Mouse (Mus musculus) embryonic facial prominence, embryonic 12.5 days (tissue): ENCODE data around the gene Tmsb4x. TPM values are rescaled to one million over a fixed set of nuclear protein-coding genes. Genes with fewer than 3 reads are reported as not detected.
A peak's percentile ranks its signal among the peaks of the same experiment; 100 is the strongest.

Experiments
- ATAC-seq: fragments of 200-750 bp; cut with Nextera tagmentation; 2 replicates; pipeline ENCODE4 v1.8.0; 2017; ENCODE audit not compliant: insufficient number of reproducible peaks, insufficient read depth, low FRiP score, low TSS enrichment
- H3K27ac ChIP-seq: fragments of 300-500 bp; sonication (generic); 2 replicates; pipeline ENCODE4 v1.5.1; 2016; ENCODE audit warnings: mild to moderate bottlenecking
- H3K27me3 ChIP-seq: fragments of 300-500 bp; sonication (generic); 2 replicates; pipeline ENCODE4 v1.6.1; 2016; ENCODE audit warnings: mild to moderate bottlenecking, moderate library complexity
- H3K36me3 ChIP-seq: fragments of 300-500 bp; sonication (generic); 2 replicates; pipeline ENCODE4 v1.6.1; 2016; ENCODE audit warnings: mild to moderate bottlenecking
- H3K4me1 ChIP-seq: fragments of 300-500 bp; sonication (generic); 2 replicates; pipeline ENCODE4 v1.6.1; 2016
- H3K4me2 ChIP-seq: fragments of 300-500 bp; sonication (generic); replicated peaks from 2 replicates; pipeline ENCODE4 v1.6.1; 2016; ENCODE audit warnings: mild to moderate bottlenecking, moderate library complexity
- H3K4me3 ChIP-seq: fragments of 300-500 bp; sonication (generic); 2 replicates; pipeline ENCODE4 v1.5.1; 2016; ENCODE audit warnings: mild to moderate bottlenecking
- H3K9ac ChIP-seq: fragments of 300-500 bp; sonication (generic); 2 replicates; pipeline ENCODE4 v1.6.1; 2016; ENCODE audit warnings: mild to moderate bottlenecking, moderate library complexity
- H3K9me3 ChIP-seq: fragments of 300-500 bp; sonication (generic); 2 replicates; pipeline ENCODE4 v1.6.1; 2016; ENCODE audit warnings: mild to moderate bottlenecking, moderate library complexity
- WGBS: fragments of 180-500 bp; shearing (Covaris S2); methylation state at CpG from one replicate; pipeline ENCODE4 v1.1.7; 2016; 5-methylcytosine and 5-hydroxymethylcytosine counted together
- polyA plus RNA-seq: library from polyadenylated mRNA; unstranded; fragments of >200 nt; fragmentation: Nextera tagmentation; extraction: Ambion mirVana; gene quantifications from 2 replicates; pipeline ENCODE4 v1.2.1, GENCODE M21; 2016

The Tmsb4x gene
- polyA plus RNA-seq, 1 experiment from 2014 or later: 3,040 TPM

DNA sequence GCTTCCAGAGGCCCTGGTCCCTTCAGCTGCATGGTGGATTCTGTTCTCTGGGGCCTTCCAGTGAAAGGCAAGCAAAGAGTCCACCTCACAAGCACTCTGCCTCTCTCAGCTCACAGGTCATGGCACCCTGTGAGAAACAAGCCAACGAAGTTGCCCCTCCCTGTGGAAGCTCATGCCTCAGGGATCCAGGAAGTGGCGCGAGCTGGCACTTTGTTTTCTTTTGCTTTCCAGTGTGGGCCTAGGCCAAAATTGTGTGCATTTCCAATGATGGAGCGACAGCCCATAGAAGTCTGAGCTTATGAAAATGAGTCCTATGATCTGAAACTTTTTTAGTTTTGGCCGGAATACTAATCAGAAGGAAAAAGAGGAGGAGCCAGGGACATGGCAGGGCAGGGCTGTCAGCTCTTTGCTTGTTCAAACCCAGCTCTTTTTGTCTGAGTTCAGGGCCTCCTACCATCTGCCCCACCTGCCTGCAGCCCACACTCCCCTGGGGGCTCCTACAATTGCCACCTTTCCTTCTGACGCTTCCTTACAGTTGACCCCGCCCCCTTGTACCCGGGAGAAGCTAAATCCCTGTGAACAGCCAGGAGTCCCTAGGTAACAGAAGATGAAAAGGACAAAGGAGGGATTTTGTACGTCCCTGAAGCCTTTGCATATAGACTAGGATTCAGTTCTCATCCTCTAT, 2.9 kb upstream of the Tmsb4x start:
- Histone ChIP-seq H3K4me1 (no peaks in the 10 kb centered on the region), H3K36me3 (no peaks in the 10 kb centered on the region), H3K9me3 (no peaks in the 10 kb centered on the region), H3K27me3 (peaks cover 18% of the 10 kb centered on the region), H3K4me3 (no peak overlapping the region), H3K9ac (no peak overlapping the region), H3K27ac (no peak overlapping the region), H3K4me2 (no peak overlapping the region)
- WGBS: 52% methylated on average over 9 of the region's 9 CpGs
- 0 out of 2 replicates have a peak, but pooled peaks have one; percentile 54 for ATAC-seq

- 0 out of 2 replicates have a peak overlapping the region, but pooled peaks have one; percentile 7 for H3K4me2 ChIP-seq
Measured at GRCm38 (mm10) chrX:167210319-167210728, 1.2 kb upstream of the Tmsb4x start.

DNA sequence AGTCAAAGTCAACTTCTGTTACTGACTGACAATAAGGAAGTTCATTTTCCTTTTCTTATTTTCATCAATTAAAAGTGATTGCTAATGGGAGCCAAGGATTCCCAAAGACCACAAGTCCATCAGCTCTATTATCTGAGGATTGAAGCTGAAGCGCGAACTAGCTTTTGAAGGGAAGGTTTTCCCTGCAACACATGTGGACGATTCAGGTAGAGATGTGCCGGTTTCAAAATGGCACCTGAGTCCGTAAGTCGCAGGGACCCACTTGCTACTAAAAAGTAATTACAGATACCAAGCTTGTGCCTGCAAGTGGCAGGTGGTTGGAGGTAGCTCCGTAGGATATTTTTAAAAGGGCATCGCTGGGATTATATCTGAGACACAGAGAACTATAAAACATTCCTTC, 713 bp upstream of the Tmsb4x start:
- no peak for ATAC-seq
- Histone ChIP-seq H3K27ac (no peak overlapping the region), H3K36me3 (no peaks in the 10 kb centered on the region), H3K9ac (no peak overlapping the region), H3K4me3 (no peak overlapping the region), H3K4me2 (peak overlapping the region; percentile 45), H3K4me1 (no peaks in the 10 kb centered on the region), H3K9me3 (no peaks in the 10 kb centered on the region), H3K27me3 (peaks cover 18% of the 10 kb centered on the region)
- 67% methylated on average over 8 of the region's 8 CpGs for WGBS

More at GRCm38 (mm10) chrX:167210319-167210728, 1.2 kb upstream of the Tmsb4x start:
- peaks cover 18% of the 10 kb centered on the region for H3K27me3 ChIP-seq
- no peaks in the 10 kb centered on the region for H3K36me3 ChIP-seq
- 55% methylated on average over 6 of the region's 6 CpGs for WGBS
- no peak for ATAC-seq
- H3K27ac ChIP-seq: no peak overlapping the region
- no peak overlapping the region for H3K4me3 ChIP-seq
- no peak overlapping the region for H3K9ac ChIP-seq
- H3K4me1 ChIP-seq: no peaks in the 10 kb centered on the region
- H3K9me3 ChIP-seq: no peaks in the 10 kb centered on the region

- ATAC-seq: no peak
- Histone ChIP-seq H3K9ac (peak overlapping the region; percentile 68), H3K4me3 (peak overlapping the region; percentile 52), H3K4me2 (peak overlapping the region; percentile 45), H3K27me3 (peaks cover 21% of the 10 kb centered on the region), H3K27ac (peak overlapping the region; percentile 83), H3K4me1 (no peaks in the 10 kb centered on the region), H3K9me3 (no peaks in the 10 kb centered on the region), H3K36me3 (no peaks in the 10 kb centered on the region)
- WGBS: 23% methylated on average over 16 of the region's 16 CpGs
Measured at GRCm38 (mm10) chrX:167208506-167208820, 652 bp downstream of the Tmsb4x start.

- H3K4me2 ChIP-seq: peak overlapping the region; percentile 45
- WGBS: 24% methylated on average over 25 of the region's 25 CpGs
- no peak for ATAC-seq
- H3K9me3 ChIP-seq: no peaks in the 10 kb centered on the region
- peak overlapping the region; percentile 68 for H3K9ac ChIP-seq
- H3K4me3 ChIP-seq: peak overlapping the region; percentile 52
- H3K36me3 ChIP-seq: no peaks in the 10 kb centered on the region
- no peaks in the 10 kb centered on the region for H3K4me1 ChIP-seq
- H3K27ac ChIP-seq: peak overlapping the region; percentile 83
- H3K27me3 ChIP-seq: peaks cover 21% of the 10 kb centered on the region
Measured at GRCm38 (mm10) chrX:167207741-167208505, 1.2 kb downstream of the Tmsb4x start.

- Histone ChIP-seq H3K27me3 (peaks cover 21% of the 10 kb centered on the region), H3K36me3 (no peaks in the 10 kb centered on the region), H3K4me2 (no peak overlapping the region), H3K4me3 (no peak overlapping the region), H3K9me3 (no peaks in the 10 kb centered on the region), H3K9ac (no peak overlapping the region), H3K27ac (no peak overlapping the region), H3K4me1 (no peaks in the 10 kb centered on the region)
- WGBS: 56% methylated on average over 8 of the region's 8 CpGs
- ATAC-seq: no peak
Measured at GRCm38 (mm10) chrX:167205813-167206520, 3.1 kb downstream of the Tmsb4x start.

DNA sequence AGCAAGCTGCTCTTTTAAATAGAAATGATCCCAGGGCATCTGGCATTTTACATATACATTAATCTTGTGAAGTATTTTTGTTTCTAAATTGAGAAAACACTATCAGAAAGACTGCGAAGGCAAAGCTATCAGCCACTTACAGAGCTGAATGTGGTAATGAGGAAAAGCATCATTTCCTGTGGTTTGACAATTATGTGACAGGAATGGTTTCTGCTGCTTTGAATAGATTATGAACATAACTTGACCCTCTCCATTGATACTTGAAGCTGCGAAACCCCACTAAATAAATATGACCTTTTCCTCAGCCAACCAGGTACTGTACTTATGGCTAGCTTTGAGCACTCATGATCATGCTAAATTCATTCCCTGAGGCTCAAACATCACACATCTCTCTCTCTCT, 7.8 kb downstream of the Tmsb4x start:
- WGBS: 83% methylated on average over 2 of the region's 2 CpGs
- ATAC-seq: no peak

GRCm38 (mm10) chrX:167195228-167195649, 13.9 kb downstream of the Tmsb4x start:
- 55% methylated on average over 2 of the region's 2 CpGs for WGBS
- Histone ChIP-seq H3K27me3 (peaks cover 8% of the 10 kb centered on the region; the same call in 1 of the 2 replicates), H3K9ac (no peak overlapping the region), H3K4me1 (no peaks in the 10 kb centered on the region), H3K4me2 (no peak overlapping the region), H3K9me3 (no peaks in the 10 kb centered on the region), H3K27ac (no peak overlapping the region), H3K4me3 (no peak overlapping the region), H3K36me3 (no peaks in the 10 kb centered on the region)
- no peak for ATAC-seq

More for the DNA sequence above, 7.8 kb downstream of the Tmsb4x start:
- Histone ChIP-seq H3K4me1 (no peaks in the 10 kb centered on the region), H3K27ac (no peak overlapping the region), H3K36me3 (no peaks in the 10 kb centered on the region), H3K9ac (no peak overlapping the region), H3K9me3 (no peaks in the 10 kb centered on the region), H3K27me3 (peaks cover 9% of the 10 kb centered on the region; the same call in 1 of the 2 replicates), H3K4me2 (no peak overlapping the region), H3K4me3 (no peak overlapping the region)

DNA sequence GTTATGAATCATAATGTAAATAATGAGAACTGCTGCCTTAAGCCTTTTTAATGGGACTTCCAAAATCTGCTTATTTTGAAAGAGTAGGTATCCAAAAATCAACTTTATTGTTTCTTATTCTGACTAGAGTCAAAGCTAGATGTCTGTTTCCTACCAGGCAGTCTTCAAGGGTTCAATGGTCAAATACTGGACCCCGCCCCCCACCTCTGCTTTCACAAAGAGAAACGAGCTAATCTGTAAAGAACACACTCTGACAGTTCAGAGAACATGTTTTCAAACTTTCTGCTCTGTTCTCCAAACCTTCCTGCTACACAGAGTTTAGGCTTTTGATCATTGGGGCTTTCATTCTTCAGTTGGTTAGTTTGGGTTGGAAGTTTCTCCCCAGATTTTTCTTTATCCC, 22.8 kb downstream of the Tmsb4x start:
- no peaks in the 10 kb centered on the region for H3K36me3 ChIP-seq
- no peak overlapping the region for H3K4me2 ChIP-seq
- no peak for ATAC-seq
- H3K27me3 ChIP-seq: peaks cover 4% of the 10 kb centered on the region; the same call in 1 of the 2 replicates
- no peaks in the 10 kb centered on the region for H3K9me3 ChIP-seq
- 52% methylated on average over 2 of the region's 2 CpGs for WGBS
- no peaks in the 10 kb centered on the region for H3K4me1 ChIP-seq
- no peak overlapping the region for H3K27ac ChIP-seq
- no peak overlapping the region for H3K9ac ChIP-seq
- H3K4me3 ChIP-seq: no peak overlapping the region

DNA sequence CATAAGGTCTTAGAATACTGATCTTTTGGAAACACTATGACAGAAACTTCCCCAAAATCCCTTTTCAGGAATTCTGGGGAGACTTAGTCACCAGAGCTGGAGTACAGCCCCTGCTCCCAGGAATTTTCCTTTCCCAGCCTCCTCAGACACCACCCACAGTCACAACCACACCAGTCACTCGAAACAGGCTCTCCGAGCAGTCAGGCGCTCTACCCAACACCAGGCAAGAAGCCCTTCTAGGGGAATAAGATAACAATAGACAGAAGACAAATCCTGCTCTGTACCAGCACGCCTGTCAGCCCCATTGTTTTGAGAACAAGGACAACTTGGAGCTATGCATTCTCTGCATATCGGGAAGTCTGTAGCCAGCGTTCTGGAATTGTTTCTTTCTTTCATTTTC, 25.6 kb downstream of the Tmsb4x start:
- H3K27me3 ChIP-seq: peaks cover 4% of the 10 kb centered on the region; the same call in 1 of the 2 replicates
- 62% methylated on average over 6 of the region's 6 CpGs for WGBS
- ATAC-seq: no peak
- H3K9me3 ChIP-seq: no peaks in the 10 kb centered on the region
- H3K9ac ChIP-seq: no peak overlapping the region
- no peak overlapping the region for H3K4me2 ChIP-seq
- no peak overlapping the region for H3K27ac ChIP-seq
- no peaks in the 10 kb centered on the region for H3K4me1 ChIP-seq
- no peak overlapping the region for H3K4me3 ChIP-seq
- H3K36me3 ChIP-seq: no peaks in the 10 kb centered on the region

DNA sequence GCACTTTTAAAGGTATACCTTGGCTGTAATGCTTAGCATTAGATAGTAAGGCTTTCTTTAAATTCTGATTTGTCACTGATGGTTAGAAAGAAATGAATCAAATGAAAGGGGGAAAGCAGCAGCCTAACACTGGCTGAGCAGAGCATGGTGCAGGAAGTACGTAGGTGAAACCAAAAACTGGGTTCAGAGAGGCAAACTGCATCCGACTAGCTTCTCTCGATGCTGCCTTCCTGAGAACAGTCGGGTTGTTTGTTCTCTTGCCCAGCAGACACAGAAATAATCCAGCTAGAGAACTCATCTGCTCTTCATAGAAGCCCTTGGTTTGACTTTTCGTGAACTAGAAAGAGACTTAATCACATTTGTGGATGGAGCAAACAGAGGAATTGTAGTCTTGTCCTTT, 26.7 kb downstream of the Tmsb4x start:
- H3K36me3 ChIP-seq: no peaks in the 10 kb centered on the region
- H3K4me3 ChIP-seq: no peak overlapping the region
- no peak overlapping the region for H3K4me2 ChIP-seq
- H3K9me3 ChIP-seq: no peaks in the 10 kb centered on the region
- no peak overlapping the region for H3K9ac ChIP-seq
- H3K27me3 ChIP-seq: peaks cover 4% of the 10 kb centered on the region; the same call in 1 of the 2 replicates
- 72% methylated on average over 5 of the region's 5 CpGs for WGBS
- H3K4me1 ChIP-seq: no peaks in the 10 kb centered on the region
- ATAC-seq: no peak
- H3K27ac ChIP-seq: no peak overlapping the region
